Mouse (Mus musculus): ENCODE data around the gene Rin3. TPM values are rescaled to one million over a fixed set of nuclear protein-coding genes. Genes with fewer than 3 reads are reported as not detected.
A peak's percentile ranks its signal among the peaks of the same experiment; 100 is the strongest.

Rin3 gene
- polyA plus RNA-seq, 1 experiment from 2014 or later: 4.2 TPM

- Histone ChIP-seq H3K4me1 (0 out of 2 replicates have a peak, but pooled peaks cover 2% of the 10 kb centered on the region), H3K4me3 (no peak overlapping the region), H3K36me3 (no peaks in the 10 kb centered on the region), H3K27ac (no peak overlapping the region), H3K27me3 (ENCODE audit: low read depth, poor library complexity, severe bottlenecking) (no peaks in the 10 kb centered on the region), H3K9me3 (replicated peaks) (no peaks in the 10 kb centered on the region)
- no peak for DNase-seq (ENCODE audit: low spot score)
- WGBS: 91% methylated on average over 4 of the region's 4 CpGs
Measured at GRCm38 (mm10) chr12:102359390-102359789, 76.5 kb downstream of the Rin3 start.

GRCm38 (mm10) chr12:102361189-102362161 lies 78.6 kb downstream of the Rin3 start:
- WGBS: 89% methylated on average over 10 of the region's 10 CpGs
- H3K4me1 ChIP-seq: no peaks in the 10 kb centered on the region

GRCm38 (mm10) chr12:102365016-102365415 lies 82.2 kb downstream of the Rin3 start:
- H3K36me3 ChIP-seq: peaks cover 8% of the 10 kb centered on the region
- no peak overlapping the region for H3K4me3 ChIP-seq
- no peaks in the 10 kb centered on the region for H3K27me3 ChIP-seq (ENCODE audit: low read depth, poor library complexity, severe bottlenecking)
- H3K4me1 ChIP-seq: peaks cover 21% of the 10 kb centered on the region
- H3K9me3 ChIP-seq (replicated peaks): no peaks in the 10 kb centered on the region
- 94% methylated on average over 7 of the region's 7 CpGs for WGBS
- H3K27ac ChIP-seq: no peak overlapping the region
- DNase-seq (ENCODE audit: low spot score): no peak

More at GRCm38 (mm10) chr12:102361189-102362161, 78.6 kb downstream of the Rin3 start:
- H3K27ac ChIP-seq: no peak overlapping the region
- no peak for DNase-seq (ENCODE audit: low spot score)
- no peaks in the 10 kb centered on the region for H3K36me3 ChIP-seq
- no peaks in the 10 kb centered on the region for H3K9me3 ChIP-seq (replicated peaks)
- no peaks in the 10 kb centered on the region for H3K27me3 ChIP-seq (ENCODE audit: low read depth, poor library complexity, severe bottlenecking)
- no peak overlapping the region for H3K4me3 ChIP-seq

GRCm38 (mm10) chr12:102366126-102366816 lies 83.4 kb downstream of the Rin3 start:
- Histone ChIP-seq H3K36me3 (peaks cover 8% of the 10 kb centered on the region), H3K27me3 (ENCODE audit: low read depth, poor library complexity, severe bottlenecking) (no peaks in the 10 kb centered on the region), H3K4me3 (no peak overlapping the region), H3K4me1 (peaks cover 22% of the 10 kb centered on the region), H3K27ac (no peak overlapping the region), H3K9me3 (replicated peaks) (no peaks in the 10 kb centered on the region)
- DNase-seq (ENCODE audit: low spot score): no peak
- 92% methylated on average over 9 of the region's 9 CpGs for WGBS

GRCm38 (mm10) chr12:102367075-102367474 lies 84.2 kb downstream of the Rin3 start:
- H3K36me3 ChIP-seq: peaks cover 8% of the 10 kb centered on the region
- H3K27ac ChIP-seq: no peak overlapping the region
- H3K27me3 ChIP-seq (ENCODE audit: low read depth, poor library complexity, severe bottlenecking): no peaks in the 10 kb centered on the region
- no peak for DNase-seq (ENCODE audit: low spot score)
- H3K4me3 ChIP-seq: no peak overlapping the region
- H3K4me1 ChIP-seq: peaks cover 22% of the 10 kb centered on the region
- 73% methylated on average over 3 of the region's 3 CpGs for WGBS
- no peaks in the 10 kb centered on the region for H3K9me3 ChIP-seq (replicated peaks)

GRCm38 (mm10) chr12:102368066-102368465 lies 85.2 kb downstream of the Rin3 start:
- H3K36me3 ChIP-seq: peaks cover 8% of the 10 kb centered on the region
- peak overlapping the region; percentile 44 for H3K27ac ChIP-seq
- H3K4me1 ChIP-seq: peaks cover 22% of the 10 kb centered on the region
- H3K9me3 ChIP-seq (replicated peaks): no peaks in the 10 kb centered on the region
- H3K4me3 ChIP-seq: no peak overlapping the region
- no peak for DNase-seq (ENCODE audit: low spot score)
- 76% methylated on average over 7 of the region's 7 CpGs for WGBS
- no peaks in the 10 kb centered on the region for H3K27me3 ChIP-seq (ENCODE audit: low read depth, poor library complexity, severe bottlenecking)

- Histone ChIP-seq H3K27ac (peak overlapping the region; percentile 44), H3K4me3 (no peak overlapping the region), H3K27me3 (ENCODE audit: low read depth, poor library complexity, severe bottlenecking) (no peaks in the 10 kb centered on the region), H3K4me1 (peaks cover 22% of the 10 kb centered on the region), H3K9me3 (replicated peaks) (no peaks in the 10 kb centered on the region), H3K36me3 (peaks cover 8% of the 10 kb centered on the region)
- WGBS: 88% methylated on average over 14 of the region's 14 CpGs
- DNase-seq (ENCODE audit: low spot score): no peak
Measured at GRCm38 (mm10) chr12:102368556-102368955, 85.7 kb downstream of the Rin3 start.

GRCm38 (mm10) chr12:102369488-102370235 lies 86.8 kb downstream of the Rin3 start:
- no peaks in the 10 kb centered on the region for H3K27me3 ChIP-seq (ENCODE audit: low read depth, poor library complexity, severe bottlenecking)
- no peak for DNase-seq (ENCODE audit: low spot score)
- H3K4me3 ChIP-seq: no peak overlapping the region
- H3K4me1 ChIP-seq: peaks cover 22% of the 10 kb centered on the region
- H3K9me3 ChIP-seq (replicated peaks): no peaks in the 10 kb centered on the region
- 85% methylated on average over 22 of the region's 22 CpGs for WGBS
- 0 out of 2 replicates have a peak overlapping the region, but pooled peaks have one; percentile 21 for H3K27ac ChIP-seq
- peaks cover 8% of the 10 kb centered on the region for H3K36me3 ChIP-seq

GRCm38 (mm10) chr12:102370931-102371500 lies 88.2 kb downstream of the Rin3 start:
- no peak overlapping the region for H3K4me3 ChIP-seq
- H3K27me3 ChIP-seq (ENCODE audit: low read depth, poor library complexity, severe bottlenecking): no peaks in the 10 kb centered on the region
- H3K4me1 ChIP-seq: peaks cover 22% of the 10 kb centered on the region
- H3K27ac ChIP-seq: no peak overlapping the region
- H3K36me3 ChIP-seq: peaks cover 8% of the 10 kb centered on the region
- WGBS: 84% methylated on average over 4 of the region's 4 CpGs
- DNase-seq (ENCODE audit: low spot score): no peak
- no peaks in the 10 kb centered on the region for H3K9me3 ChIP-seq (replicated peaks)

- H3K4me1 ChIP-seq: peaks cover 22% of the 10 kb centered on the region
- H3K4me3 ChIP-seq: no peak overlapping the region
- no peaks in the 10 kb centered on the region for H3K9me3 ChIP-seq (replicated peaks)
- H3K36me3 ChIP-seq: peaks cover 8% of the 10 kb centered on the region
- no peak overlapping the region for H3K27ac ChIP-seq
- no peak for DNase-seq (ENCODE audit: low spot score)
- H3K27me3 ChIP-seq (ENCODE audit: low read depth, poor library complexity, severe bottlenecking): no peaks in the 10 kb centered on the region
- 86% methylated on average over 3 of the region's 3 CpGs for WGBS
Measured at GRCm38 (mm10) chr12:102372322-102372721, 89.5 kb downstream of the Rin3 start.

GRCm38 (mm10) chr12:102382180-102382579 lies 99.3 kb downstream of the Rin3 start:
- no peaks in the 10 kb centered on the region for H3K36me3 ChIP-seq
- WGBS: 87% methylated on average over 8 of the region's 8 CpGs
- H3K27ac ChIP-seq: no peak overlapping the region
- H3K4me3 ChIP-seq: no peak overlapping the region
- H3K9me3 ChIP-seq (replicated peaks): no peaks in the 10 kb centered on the region
- DNase-seq (ENCODE audit: low spot score): no peak
- no peaks in the 10 kb centered on the region for H3K27me3 ChIP-seq (ENCODE audit: low read depth, poor library complexity, severe bottlenecking)
- H3K4me1 ChIP-seq: no peaks in the 10 kb centered on the region

GRCm38 (mm10) chr12:102383288-102383687 lies 100.4 kb downstream of the Rin3 start:
- Histone ChIP-seq H3K4me3 (no peak overlapping the region), H3K27me3 (ENCODE audit: low read depth, poor library complexity, severe bottlenecking) (no peaks in the 10 kb centered on the region), H3K27ac (no peak overlapping the region), H3K9me3 (replicated peaks) (no peaks in the 10 kb centered on the region), H3K4me1 (no peaks in the 10 kb centered on the region), H3K36me3 (no peaks in the 10 kb centered on the region)
- DNase-seq (ENCODE audit: low spot score): no peak
- 88% methylated on average over 9 of the region's 9 CpGs for WGBS
